Mouse (Mus musculus): ENCODE measurements around the gene Rab3gap2. TPM values are rescaled to one million over a fixed set of nuclear protein-coding genes. Genes with fewer than 3 reads are reported as not detected.

The Rab3gap2 gene
- polyA plus RNA-seq, 1 experiment from 2014 or later, result 22.0 TPM

- DNase-seq (ENCODE audit: low spot score) (peak; percentile 24), ATAC-seq (ENCODE audit: insufficient number of reproducible peaks, low FRiP score, low TSS enrichment, low read depth) (no peak)
- Histone ChIP-seq H3K27me3 (ENCODE audit: control insufficient read depth, insufficient read depth, low read length) (no peaks in the 10 kb centered on the region), H3K9ac (ENCODE audit: low read length) (no peak overlapping the region), H3K36me3 (ENCODE audit: control insufficient read depth, insufficient read depth, low read length) (peaks cover 13% of the 10 kb centered on the region; the same call in 1 of the 2 replicates), H3K4me1 (ENCODE audit: control insufficient read depth, insufficient read depth, low read length) (no peaks in the 10 kb centered on the region), H3K4me3 (ENCODE audit: low read depth, low read length) (no peak overlapping the region), H3K4me2 (ENCODE audit: low read depth, severe bottlenecking) (no peak overlapping the region), H3K9me3 (ENCODE audit: control insufficient read depth, low read length) (no peaks in the 10 kb centered on the region), H3K27ac (replicated peaks; ENCODE audit: low read depth, low read length) (no peak overlapping the region)
- WGBS, result 86% methylated on average over 4 of the region's 4 CpGs
These were observed 32.6 kb downstream of the Rab3gap2 start for GRCm38 (mm10) chr1:185236530-185236929.

- Histone ChIP-seq H3K27me3 (ENCODE audit: control insufficient read depth, insufficient read depth, low read length) (no peaks in the 10 kb centered on the region), H3K9ac (ENCODE audit: low read length) (no peak overlapping the region), H3K4me2 (ENCODE audit: low read depth, severe bottlenecking) (no peak overlapping the region), H3K9me3 (ENCODE audit: control insufficient read depth, low read length) (no peaks in the 10 kb centered on the region), H3K4me3 (ENCODE audit: low read depth, low read length) (no peak overlapping the region), H3K36me3 (ENCODE audit: control insufficient read depth, insufficient read depth, low read length) (peaks cover 6% of the 10 kb centered on the region; the same call in 1 of the 2 replicates), H3K27ac (replicated peaks; ENCODE audit: low read depth, low read length) (no peak overlapping the region), H3K4me1 (ENCODE audit: control insufficient read depth, insufficient read depth, low read length) (no peaks in the 10 kb centered on the region)
- no peak for DNase-seq (ENCODE audit: low spot score)
- WGBS, result 94% methylated on average over 8 of the region's 8 CpGs
- ATAC-seq (ENCODE audit: insufficient number of reproducible peaks, low FRiP score, low TSS enrichment, low read depth), result no peak
These were observed 39.1 kb downstream of the Rab3gap2 start for GRCm38 (mm10) chr1:185243013-185243412.

- no peak overlapping the region for H3K27ac ChIP-seq (replicated peaks; ENCODE audit: low read depth, low read length)
- H3K4me2 ChIP-seq (ENCODE audit: low read depth, severe bottlenecking), result no peak overlapping the region
- H3K9ac ChIP-seq (ENCODE audit: low read length), result no peak overlapping the region
- H3K36me3 ChIP-seq (ENCODE audit: control insufficient read depth, insufficient read depth, low read length), result peaks cover 5% of the 10 kb centered on the region; the same call in 1 of the 2 replicates
- ATAC-seq (ENCODE audit: insufficient number of reproducible peaks, low FRiP score, low TSS enrichment, low read depth), result no peak
- no peaks in the 10 kb centered on the region for H3K27me3 ChIP-seq (ENCODE audit: control insufficient read depth, insufficient read depth, low read length)
- no peak for DNase-seq (ENCODE audit: low spot score)
- 74% methylated on average over 7 of the region's 7 CpGs for WGBS
- no peaks in the 10 kb centered on the region for H3K9me3 ChIP-seq (ENCODE audit: control insufficient read depth, low read length)
- no peaks in the 10 kb centered on the region for H3K4me1 ChIP-seq (ENCODE audit: control insufficient read depth, insufficient read depth, low read length)
- H3K4me3 ChIP-seq (ENCODE audit: low read depth, low read length), result no peak overlapping the region
These were observed 41.5 kb downstream of the Rab3gap2 start for GRCm38 (mm10) chr1:185245456-185245855.

GRCm38 (mm10) chr1:185247429-185248085, 43.6 kb downstream of the Rab3gap2 start:
- no peaks in the 10 kb centered on the region for H3K9me3 ChIP-seq (ENCODE audit: control insufficient read depth, low read length)
- H3K36me3 ChIP-seq (ENCODE audit: control insufficient read depth, insufficient read depth, low read length), result peaks cover 11% of the 10 kb centered on the region
- no peak for ATAC-seq (ENCODE audit: insufficient number of reproducible peaks, low FRiP score, low TSS enrichment, low read depth)
- 86% methylated on average over 20 of the region's 20 CpGs for WGBS
- H3K4me2 ChIP-seq (ENCODE audit: low read depth, severe bottlenecking), result no peak overlapping the region
- no peaks in the 10 kb centered on the region for H3K27me3 ChIP-seq (ENCODE audit: control insufficient read depth, insufficient read depth, low read length)
- no peaks in the 10 kb centered on the region for H3K4me1 ChIP-seq (ENCODE audit: control insufficient read depth, insufficient read depth, low read length)
- no peak for DNase-seq (ENCODE audit: low spot score)
- no peak overlapping the region for H3K9ac ChIP-seq (ENCODE audit: low read length)
- no peak overlapping the region for H3K4me3 ChIP-seq (ENCODE audit: low read depth, low read length)
- H3K27ac ChIP-seq (replicated peaks; ENCODE audit: low read depth, low read length), result 0 out of 2 replicates have a peak overlapping the region, but pooled peaks have one; percentile 36

GRCm38 (mm10) chr1:185248728-185249127, 44.8 kb downstream of the Rab3gap2 start:
- no peak overlapping the region for H3K4me3 ChIP-seq (ENCODE audit: low read depth, low read length)
- no peaks in the 10 kb centered on the region for H3K4me1 ChIP-seq (ENCODE audit: control insufficient read depth, insufficient read depth, low read length)
- peaks cover 15% of the 10 kb centered on the region for H3K36me3 ChIP-seq (ENCODE audit: control insufficient read depth, insufficient read depth, low read length)
- DNase-seq (ENCODE audit: low spot score) (no peak), ATAC-seq (ENCODE audit: insufficient number of reproducible peaks, low FRiP score, low TSS enrichment, low read depth) (no peak)
- H3K9ac ChIP-seq (ENCODE audit: low read length), result no peak overlapping the region
- no peak overlapping the region for H3K4me2 ChIP-seq (ENCODE audit: low read depth, severe bottlenecking)
- WGBS, result 92% methylated on average over 8 of the region's 8 CpGs
- H3K9me3 ChIP-seq (ENCODE audit: control insufficient read depth, low read length), result no peaks in the 10 kb centered on the region
- no peaks in the 10 kb centered on the region for H3K27me3 ChIP-seq (ENCODE audit: control insufficient read depth, insufficient read depth, low read length)
- no peak overlapping the region for H3K27ac ChIP-seq (replicated peaks; ENCODE audit: low read depth, low read length)

- ATAC-seq (ENCODE audit: insufficient number of reproducible peaks, low FRiP score, low TSS enrichment, low read depth), result no peak
- no peak overlapping the region for H3K4me2 ChIP-seq (ENCODE audit: low read depth, severe bottlenecking)
- no peaks in the 10 kb centered on the region for H3K4me1 ChIP-seq (ENCODE audit: control insufficient read depth, insufficient read depth, low read length)
- H3K27me3 ChIP-seq (ENCODE audit: control insufficient read depth, insufficient read depth, low read length), result no peaks in the 10 kb centered on the region
- H3K9me3 ChIP-seq (ENCODE audit: control insufficient read depth, low read length), result no peaks in the 10 kb centered on the region
- 91% methylated on average over 3 of the region's 3 CpGs for WGBS
- H3K9ac ChIP-seq (ENCODE audit: low read length), result no peak overlapping the region
- H3K4me3 ChIP-seq (ENCODE audit: low read depth, low read length), result no peak overlapping the region
- peaks cover 15% of the 10 kb centered on the region for H3K36me3 ChIP-seq (ENCODE audit: control insufficient read depth, insufficient read depth, low read length)
- no peak overlapping the region for H3K27ac ChIP-seq (replicated peaks; ENCODE audit: low read depth, low read length)
- DNase-seq (ENCODE audit: low spot score), result no peak
These were observed 48.4 kb downstream of the Rab3gap2 start for GRCm38 (mm10) chr1:185252351-185252750.

GRCm38 (mm10) chr1:185253140-185253892, 49.4 kb downstream of the Rab3gap2 start:
- peaks cover 15% of the 10 kb centered on the region for H3K36me3 ChIP-seq (ENCODE audit: control insufficient read depth, insufficient read depth, low read length)
- ATAC-seq (ENCODE audit: insufficient number of reproducible peaks, low FRiP score, low TSS enrichment, low read depth), result no peak
- no peak overlapping the region for H3K27ac ChIP-seq (replicated peaks; ENCODE audit: low read depth, low read length)
- no peak overlapping the region for H3K4me3 ChIP-seq (ENCODE audit: low read depth, low read length)
- DNase-seq (ENCODE audit: low spot score), result no peak
- no peak overlapping the region for H3K9ac ChIP-seq (ENCODE audit: low read length)
- no peaks in the 10 kb centered on the region for H3K4me1 ChIP-seq (ENCODE audit: control insufficient read depth, insufficient read depth, low read length)
- 82% methylated on average over 12 of the region's 12 CpGs for WGBS
- H3K27me3 ChIP-seq (ENCODE audit: control insufficient read depth, insufficient read depth, low read length), result no peaks in the 10 kb centered on the region
- H3K9me3 ChIP-seq (ENCODE audit: control insufficient read depth, low read length), result no peaks in the 10 kb centered on the region
- no peak overlapping the region for H3K4me2 ChIP-seq (ENCODE audit: low read depth, severe bottlenecking)

GRCm38 (mm10) chr1:185255336-185255735, 51.4 kb downstream of the Rab3gap2 start:
- Histone ChIP-seq H3K4me3 (ENCODE audit: low read depth, low read length) (no peak overlapping the region), H3K36me3 (ENCODE audit: control insufficient read depth, insufficient read depth, low read length) (peaks cover 12% of the 10 kb centered on the region), H3K4me2 (ENCODE audit: low read depth, severe bottlenecking) (no peak overlapping the region), H3K27me3 (ENCODE audit: control insufficient read depth, insufficient read depth, low read length) (no peaks in the 10 kb centered on the region), H3K9me3 (ENCODE audit: control insufficient read depth, low read length) (no peaks in the 10 kb centered on the region), H3K27ac (replicated peaks; ENCODE audit: low read depth, low read length) (no peak overlapping the region), H3K4me1 (ENCODE audit: control insufficient read depth, insufficient read depth, low read length) (no peaks in the 10 kb centered on the region), H3K9ac (ENCODE audit: low read length) (no peak overlapping the region)
- WGBS, result 94% methylated on average over 12 of the region's 12 CpGs
- DNase-seq (ENCODE audit: low spot score) (no peak), ATAC-seq (ENCODE audit: insufficient number of reproducible peaks, low FRiP score, low TSS enrichment, low read depth) (no peak)
